Mouse (Mus musculus): Measurements from ENCODE around the gene Lypla2. TPM values are rescaled to one million over a fixed set of nuclear protein-coding genes. Genes with fewer than 3 reads are reported as not detected.
A peak's percentile ranks its signal among the peaks of the same experiment; 100 is the strongest.

Gene Lypla2
- total RNA-seq, 1 experiment, result 23.8 TPM

DNA sequence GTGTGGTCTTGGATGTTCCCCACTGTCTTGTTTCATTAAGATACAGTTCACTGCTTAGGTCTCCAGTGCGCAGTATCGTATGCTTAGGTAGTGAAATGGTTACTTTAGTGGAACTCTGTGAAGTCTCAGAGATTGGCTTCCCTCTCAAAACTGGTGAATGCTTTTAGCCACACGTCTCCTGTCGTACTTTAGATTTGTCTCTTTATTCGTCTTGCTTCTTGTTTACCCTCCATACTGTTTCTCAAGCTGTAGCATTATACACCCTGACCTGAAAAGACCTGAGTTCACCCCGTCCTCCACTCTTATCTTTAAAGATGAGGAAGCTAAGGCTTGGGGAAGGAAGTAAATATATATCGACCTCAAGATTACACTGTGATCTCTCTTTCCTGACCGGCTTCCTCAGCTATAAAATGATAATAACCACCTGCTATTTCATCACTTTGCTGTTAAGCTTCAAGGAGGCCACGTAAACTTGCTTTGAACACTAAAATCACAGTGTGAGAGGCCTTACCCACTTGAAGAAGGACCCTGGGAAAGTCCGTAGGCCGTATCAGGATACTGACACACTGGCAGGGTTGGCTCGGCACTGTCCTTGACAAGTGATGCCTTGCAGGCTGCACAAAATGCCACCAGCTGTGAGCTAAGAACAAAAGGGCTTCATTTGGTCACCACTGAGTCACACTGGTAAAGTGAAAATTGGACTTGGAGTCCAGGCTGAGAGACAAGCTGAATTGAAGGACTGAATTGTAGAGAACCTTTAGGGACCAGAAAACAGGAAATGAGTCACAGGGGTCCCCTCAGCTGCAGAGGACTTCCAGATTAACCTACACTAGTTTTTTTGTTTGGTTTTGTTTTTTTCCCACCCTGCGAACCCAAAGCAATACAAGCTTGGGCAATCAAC, 735 bp upstream of the Lypla2 start:
- in situ Hi-C loops (cut with MboI; ENCODE audit: low sequenced_read_pairs in 2 of 2, unreplicated experiment in 2 of 2), result no loop called here
- Histone ChIP-seq H3K4me3 (ENCODE audit: insufficient read depth in 1 of 2, low read depth in 1 of 2, low read length in 2 of 2, poor library complexity in 1 of 2, severe bottlenecking in 1 of 2) (peak overlapping the region; percentile 89 to 93), H3K27ac (ENCODE audit: insufficient read depth, low read depth, low read length, poor library complexity, severe bottlenecking) (no peak overlapping the region), H3K36me3 (ENCODE audit: control insufficient read depth, insufficient read depth, low read length, poor library complexity, severe bottlenecking) (peaks cover 34% of the 10 kb centered on the region), H3K9me3 (ENCODE audit: control insufficient read depth, insufficient read depth, low read depth, low read length) (no peaks in the 10 kb centered on the region), H3K4me1 (ENCODE audit: control insufficient read depth in 2 of 2, insufficient read depth in 2 of 2, low read length in 2 of 2, poor library complexity in 1 of 2) (peaks cover 3 to 7% of the 10 kb centered on the region in 2 experiments; a peak in 1 of 4 replicates), H3K9ac (ENCODE audit: insufficient read depth, low read depth, low read length, poor library complexity, severe bottlenecking) (peak overlapping the region; percentile 85; the same call in 1 of the 2 replicates)
- DNase-seq (ENCODE audit: low read depth, low spot score), result no peak
- TF ChIP-seq CHD2 (IDR thresholded peaks at IDR 0.05; ENCODE audit: low read depth, low read length), result no peak
- TF ChIP-seq HCFC1 (IDR thresholded peaks at IDR 0.05; ENCODE audit: borderline replicate concordance, insufficient read depth, low read length), result no peak
- TF ChIP-seq ZC3H11A (IDR thresholded peaks at IDR 0.05; ENCODE audit: borderline replicate concordance, low read depth, low read length), result no peak
- TF ChIP-seq MAFK (IDR thresholded peaks at IDR 0.05; ENCODE audit: insufficient read depth, low read depth, low read length), result no peak
- TF ChIP-seq ZNF384 (IDR thresholded peaks at IDR 0.05; ENCODE audit: low read depth, low read length), result no peak

DNA sequence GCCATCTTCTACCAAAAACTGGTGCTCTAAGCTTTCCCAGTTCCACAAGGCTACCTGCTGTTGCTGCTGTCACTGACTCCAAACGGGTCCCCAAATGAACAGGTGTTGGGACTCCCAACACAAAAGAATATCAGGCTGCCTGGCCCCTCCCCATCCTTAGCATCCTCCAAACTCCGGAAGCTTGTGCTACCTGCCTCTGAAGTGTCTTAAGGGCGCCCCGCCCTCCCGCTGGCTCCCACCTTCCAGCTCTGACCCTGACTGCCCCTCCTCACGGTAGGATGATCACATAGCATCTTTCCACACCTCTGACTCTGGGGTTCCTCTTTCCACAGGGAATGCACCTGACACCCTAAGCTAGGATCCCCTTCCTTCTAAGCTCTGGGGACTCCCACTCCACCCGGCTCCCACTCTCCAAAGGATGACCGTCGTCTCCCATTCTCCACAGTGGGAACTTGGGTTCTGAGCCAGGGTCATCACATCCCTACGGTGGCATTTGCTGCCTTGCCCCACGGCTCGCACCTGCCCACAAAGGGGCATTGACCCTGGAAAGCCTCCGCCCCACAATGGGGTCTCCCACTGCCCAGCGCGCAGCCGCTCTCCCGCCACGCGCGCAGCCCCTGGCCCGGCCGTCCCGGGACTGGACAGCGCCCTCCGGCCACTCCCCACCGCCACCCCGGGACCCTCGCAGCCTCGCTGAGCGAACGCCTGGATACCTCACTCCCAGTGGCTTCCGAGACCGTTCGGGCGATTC, 446 bp downstream of the Lypla2 start:
- peaks cover 40% of the 10 kb centered on the region for H3K36me3 ChIP-seq (ENCODE audit: control insufficient read depth, insufficient read depth, low read length, poor library complexity, severe bottlenecking)

DNA sequence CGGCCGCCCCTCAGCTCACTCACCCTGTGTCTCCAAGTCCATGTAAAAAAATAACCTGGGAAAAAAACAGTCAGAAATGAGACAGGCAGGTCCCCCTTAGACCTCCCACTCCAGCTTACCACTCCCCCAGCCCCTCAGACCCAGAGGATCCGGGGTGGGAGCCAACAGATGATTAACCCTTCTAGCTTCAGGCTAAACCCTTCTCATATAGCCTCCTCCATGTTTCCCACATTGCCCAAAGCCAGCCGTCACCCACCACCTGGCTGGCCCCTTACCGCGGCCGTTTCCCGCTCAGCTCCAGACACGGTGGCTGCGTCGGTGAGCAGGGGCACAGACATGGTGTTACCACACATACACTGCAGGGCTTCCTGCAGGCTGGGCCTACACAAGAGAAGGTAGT, 1.8 kb downstream of the Lypla2 start:
- TF ChIP-seq CHD2 (IDR thresholded peaks at IDR 0.05; ENCODE audit: low read depth, low read length), result no peak
- no peak for DNase-seq (ENCODE audit: low read depth, low spot score)
- in situ Hi-C loops (cut with MboI; ENCODE audit: low sequenced_read_pairs in 2 of 2, unreplicated experiment in 2 of 2), result no loop called here
- H3K4me1 ChIP-seq (ENCODE audit: control insufficient read depth in 2 of 2, insufficient read depth in 2 of 2, low read length in 2 of 2, poor library complexity in 1 of 2), result peaks cover 3 to 7% of the 10 kb centered on the region in 2 experiments; a peak in 1 of 4 replicates
- no peak overlapping the region for H3K9ac ChIP-seq (ENCODE audit: insufficient read depth, low read depth, low read length, poor library complexity, severe bottlenecking)
- no peak overlapping the region for H3K27ac ChIP-seq (ENCODE audit: insufficient read depth, low read depth, low read length, poor library complexity, severe bottlenecking)
- H3K9me3 ChIP-seq (ENCODE audit: control insufficient read depth, insufficient read depth, low read depth, low read length), result no peaks in the 10 kb centered on the region
- H3K4me3 ChIP-seq (ENCODE audit: insufficient read depth in 1 of 2, low read depth in 1 of 2, low read length in 2 of 2, poor library complexity in 1 of 2, severe bottlenecking in 1 of 2), result no peak overlapping the region
- H3K36me3 ChIP-seq (ENCODE audit: control insufficient read depth, insufficient read depth, low read length, poor library complexity, severe bottlenecking), result peaks cover 40% of the 10 kb centered on the region

More for the DNA sequence above, 446 bp downstream of the Lypla2 start:
- Histone ChIP-seq H3K4me1 (ENCODE audit: control insufficient read depth in 2 of 2, insufficient read depth in 2 of 2, low read length in 2 of 2, poor library complexity in 1 of 2) (peaks cover 3 to 7% of the 10 kb centered on the region in 2 experiments; a peak in 1 of 4 replicates), H3K9ac (ENCODE audit: insufficient read depth, low read depth, low read length, poor library complexity, severe bottlenecking) (peak overlapping the region; percentile 85), H3K4me3 (ENCODE audit: insufficient read depth in 1 of 2, low read depth in 1 of 2, low read length in 2 of 2, poor library complexity in 1 of 2, severe bottlenecking in 1 of 2) (peak overlapping the region; percentile 89 to 93), H3K27ac (ENCODE audit: insufficient read depth, low read depth, low read length, poor library complexity, severe bottlenecking) (no peak overlapping the region), H3K9me3 (ENCODE audit: control insufficient read depth, insufficient read depth, low read depth, low read length) (no peaks in the 10 kb centered on the region)
- in situ Hi-C loops (cut with MboI; ENCODE audit: low sequenced_read_pairs in 2 of 2, unreplicated experiment in 2 of 2), result no loop called here
- TF ChIP-seq HCFC1 (IDR thresholded peaks at IDR 0.05; ENCODE audit: borderline replicate concordance, insufficient read depth, low read length) (no peak), ZNF384 (IDR thresholded peaks at IDR 0.05; ENCODE audit: low read depth, low read length) (no peak), ZC3H11A (IDR thresholded peaks at IDR 0.05; ENCODE audit: borderline replicate concordance, low read depth, low read length) (no peak), CHD2 (IDR thresholded peaks at IDR 0.05; ENCODE audit: low read depth, low read length) (no peak), MAFK (IDR thresholded peaks at IDR 0.05; ENCODE audit: insufficient read depth, low read depth, low read length) (no peak)
- no peak for DNase-seq (ENCODE audit: low read depth, low spot score)

DNA sequence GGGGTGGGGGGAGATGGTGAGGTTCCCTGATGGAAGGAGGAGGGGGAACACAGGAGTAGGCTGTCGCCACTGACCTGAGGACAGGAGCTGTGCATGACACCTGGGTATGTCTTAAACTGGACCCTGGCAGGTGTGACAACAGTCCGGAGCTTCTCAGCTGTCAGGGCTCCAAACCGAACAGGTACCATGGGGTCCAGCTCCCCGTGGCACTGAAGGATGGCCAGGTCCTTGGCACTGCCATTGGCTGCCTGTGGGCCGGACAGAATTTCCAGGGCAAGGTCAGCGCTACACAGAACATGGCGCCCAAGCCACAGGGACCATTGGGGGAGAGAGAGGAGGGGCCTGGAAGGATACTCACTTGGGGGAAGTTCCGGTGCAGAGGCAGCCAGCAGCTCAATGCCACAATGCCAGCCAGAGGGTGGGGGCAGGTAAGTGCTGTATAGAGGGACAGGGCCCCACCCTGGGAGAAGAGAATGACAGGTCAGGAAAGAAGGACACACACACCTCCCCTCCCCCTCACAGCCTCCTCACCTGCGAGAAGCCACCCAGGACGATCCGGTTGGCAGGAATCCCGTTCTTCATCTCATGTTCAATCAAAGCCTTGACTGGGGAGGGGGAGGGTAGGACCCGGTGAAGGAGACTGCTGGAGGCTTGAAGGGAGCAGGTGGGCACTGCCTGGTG, 3.2 kb downstream of the Lypla2 start:
- H3K4me1 ChIP-seq (ENCODE audit: control insufficient read depth in 2 of 2, insufficient read depth in 2 of 2, low read length in 2 of 2, poor library complexity in 1 of 2), result peaks cover 3 to 9% of the 10 kb centered on the region in 2 experiments; a peak in 1 of 4 replicates
- in situ Hi-C loops (cut with MboI; ENCODE audit: low sequenced_read_pairs in 2 of 2, unreplicated experiment in 2 of 2), result no loop called here
- no peak overlapping the region for H3K27ac ChIP-seq (ENCODE audit: insufficient read depth, low read depth, low read length, poor library complexity, severe bottlenecking)
- no peak for DNase-seq (ENCODE audit: low read depth, low spot score)
- H3K4me3 ChIP-seq (ENCODE audit: insufficient read depth in 1 of 2, low read depth in 1 of 2, low read length in 2 of 2, poor library complexity in 1 of 2, severe bottlenecking in 1 of 2), result no peak overlapping the region
- H3K9me3 ChIP-seq (ENCODE audit: control insufficient read depth, insufficient read depth, low read depth, low read length), result no peaks in the 10 kb centered on the region
- H3K9ac ChIP-seq (ENCODE audit: insufficient read depth, low read depth, low read length, poor library complexity, severe bottlenecking), result no peak overlapping the region
- TF ChIP-seq MAFK (IDR thresholded peaks at IDR 0.05; ENCODE audit: insufficient read depth, low read depth, low read length), result no peak
- no peak for TF ChIP-seq ZC3H11A (IDR thresholded peaks at IDR 0.05; ENCODE audit: borderline replicate concordance, low read depth, low read length)
- no peak for TF ChIP-seq HCFC1 (IDR thresholded peaks at IDR 0.05; ENCODE audit: borderline replicate concordance, insufficient read depth, low read length)
- no peak for TF ChIP-seq CHD2 (IDR thresholded peaks at IDR 0.05; ENCODE audit: low read depth, low read length)
- no peak for TF ChIP-seq ZNF384 (IDR thresholded peaks at IDR 0.05; ENCODE audit: low read depth, low read length)
- H3K36me3 ChIP-seq (ENCODE audit: control insufficient read depth, insufficient read depth, low read length, poor library complexity, severe bottlenecking), result peaks cover 33% of the 10 kb centered on the region

Data from ES-E14 (cell line).